ENCODE assay signal across 8 mouse cellular contexts in the genomic region with DNA sequence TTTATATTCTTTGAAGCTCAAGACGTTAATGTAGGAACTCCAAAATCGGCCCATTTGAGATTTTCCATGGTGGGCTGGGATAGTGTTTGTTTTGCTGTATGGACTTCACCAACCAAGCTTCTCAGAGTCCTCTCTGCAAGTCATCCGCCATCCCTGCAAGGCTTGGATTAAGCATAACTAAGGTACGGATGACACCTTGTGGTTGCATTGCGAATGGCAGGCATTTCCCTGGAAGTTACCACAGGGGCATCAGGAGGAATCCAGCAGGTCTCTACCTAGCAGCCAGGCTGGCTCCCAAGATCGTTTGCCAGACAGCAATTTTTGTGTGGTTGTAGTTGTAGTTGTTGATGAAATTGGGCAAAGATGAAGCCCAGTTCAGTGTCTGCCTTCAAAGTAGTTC. TPM values are rescaled to one million over a fixed set of nuclear protein-coding genes. Genes with fewer than 3 reads are reported as not detected.
DNase-seq lines count a peak whose midpoint lies in the region; TF ChIP-seq lines count a peak whose summit lies in the region.

No protein-coding gene starts in this region.

- DNase-seq in adrenal gland, postnatal 10 days: peak; percentile 92
- DNase-seq in embryo, embryonic 9.5 days (ENCODE audit: extremely low spot score): peak; percentile 89
- DNase-seq in heart, adult 2 months: peak; percentile 77 to 90
- DNase-seq in kidney, postnatal 36 days: peak; percentile 86 to 94
- peak; percentile 80 to 83 for DNase-seq in lung, adult 18-20 months
- peak; percentile 92 for DNase-seq in retina, postnatal 1 day
- peak; percentile 62 for DNase-seq in urinary bladder, postnatal 10 days (ENCODE audit: low spot score)

- no peaks in the 10 kb centered on the region for H3K36me3 ChIP-seq in ES-Bruce4 (ENCODE audit: control insufficient read depth, insufficient read depth, low read length, poor library complexity, severe bottlenecking)
- H3K36me3 ChIP-seq in heart, adult 2 months (ENCODE audit: control insufficient read depth, insufficient read depth, low read length): no peaks in the 10 kb centered on the region

- WGBS in heart, adult 2 months: 2% methylated on average over 6 of the region's 6 CpGs

- H3K4me1 ChIP-seq in ES-Bruce4 (ENCODE audit: control insufficient read depth, insufficient read depth, low read length): no peaks in the 10 kb centered on the region
- H3K4me1 ChIP-seq in heart, adult 2 months (ENCODE audit: control insufficient read depth, insufficient read depth, low read length): peaks cover 3% of the 10 kb centered on the region; the same call in 1 of the 2 replicates

- no peak for TF ChIP-seq EP300 in ES-Bruce4 (IDR thresholded peaks at IDR 0.05; ENCODE audit: insufficient read depth, low read depth, low read length)
- TF ChIP-seq EP300 in heart, adult 2 months (IDR thresholded peaks at IDR 0.05; ENCODE audit: insufficient read depth, low read depth, low read length): peak; percentile 95

- H3K27me3 ChIP-seq in ES-Bruce4 (ENCODE audit: control insufficient read depth, insufficient read depth, low read length, poor library complexity, severe bottlenecking): peaks cover 10% of the 10 kb centered on the region
- H3K27me3 ChIP-seq in heart, adult 2 months (ENCODE audit: control insufficient read depth, insufficient read depth, low read length): peaks cover 9% of the 10 kb centered on the region

- H3K27ac ChIP-seq in ES-Bruce4 (ENCODE audit: insufficient read depth, low read length): no peak overlapping the region
- H3K27ac ChIP-seq in heart, adult 2 months: no peak overlapping the region

- H3K9ac ChIP-seq in ES-Bruce4 (ENCODE audit: low read depth, poor library complexity, severe bottlenecking): no peak overlapping the region
- H3K9ac ChIP-seq in heart, adult 2 months (ENCODE audit: low read depth, low read length): no peak overlapping the region

- no peaks in the 10 kb centered on the region for H3K79me2 ChIP-seq in heart, adult 2 months (replicated peaks; ENCODE audit: control insufficient read depth, insufficient read depth, low read length)

- no peaks in the 10 kb centered on the region for H3K9me3 ChIP-seq in ES-Bruce4 (replicated peaks; ENCODE audit: control insufficient read depth, insufficient read depth, low read length, poor library complexity, severe bottlenecking)

- intact Hi-C loops in heart, adult 2 months (cut with DNase I): loop anchor here (1.0 to 2.0 kb wide), 4 partner anchors 142 to 502 kb away; no protein-coding TSS in a partner anchor

- no peak for TF ChIP-seq POLR2A in ES-Bruce4 (IDR thresholded peaks at IDR 0.05; ENCODE audit: insufficient read depth, low read length)
- TF ChIP-seq POLR2A in heart, adult 2 months (IDR thresholded peaks at IDR 0.05; ENCODE audit: insufficient read depth, low read depth, low read length): no peak

- TF ChIP-seq CTCF in ES-Bruce4 (IDR thresholded peaks at IDR 0.05; ENCODE audit: low read depth, low read length): peak; percentile 78
- TF ChIP-seq CTCF in heart, adult 2 months (IDR thresholded peaks at IDR 0.05): peak; percentile 98

- no peak overlapping the region for H3K4me3 ChIP-seq in ES-Bruce4 (ENCODE audit: low read depth, low read length)
- H3K4me3 ChIP-seq in heart, adult 2 months: no peak overlapping the region

RNA-seq across cellular contexts. Expression of gene Adamts8, which starts 2.0 kb away (rescaled TPM):
- polyA plus RNA-seq in ES-Bruce4 (2011; ENCODE audit: insufficient read depth, insufficient read length, low read depth, missing spikeins): 0.22 TPM in 1 of 2 replicates, not detected in the other
- total RNA-seq in adrenal gland, postnatal 10 days (2021): 1 to 10 TPM in 1 of 2 experiments, under 1 TPM in 1; 0.96 to 1.2 TPM
- total RNA-seq in heart, adult 2 months (2021): 1 to 10 TPM; 2.0 to 3.6 TPM
- polyA plus RNA-seq in heart, adult 2 months (2012; rRNA removed): 1.5 and 3.3 TPM in 2 replicates

RNA-seq across cellular contexts. Expression of gene Adamts15, which starts 18.1 kb away (rescaled TPM):
- 4.6 and 5.0 TPM in 2 replicates for polyA plus RNA-seq in ES-Bruce4 (2011; ENCODE audit: insufficient read depth, insufficient read length, low read depth, missing spikeins)
- total RNA-seq in adrenal gland, postnatal 10 days (2021): 1 to 10 TPM; 6.4 to 7.0 TPM
- total RNA-seq in heart, adult 2 months (2021): 1 to 10 TPM; 7.6 to 8.5 TPM
- polyA plus RNA-seq in heart, adult 2 months (2012; rRNA removed): 6.4 and 10.5 TPM in 2 replicates
